Mouse (Mus musculus): Measurements from ENCODE around the gene Pphln1. TPM values are rescaled to one million over a fixed set of nuclear protein-coding genes. Genes with fewer than 3 reads are reported as not detected.

Gene Pphln1
- polyA plus RNA-seq, 1 experiment from 2014 or later = 22.3 TPM

DNA sequence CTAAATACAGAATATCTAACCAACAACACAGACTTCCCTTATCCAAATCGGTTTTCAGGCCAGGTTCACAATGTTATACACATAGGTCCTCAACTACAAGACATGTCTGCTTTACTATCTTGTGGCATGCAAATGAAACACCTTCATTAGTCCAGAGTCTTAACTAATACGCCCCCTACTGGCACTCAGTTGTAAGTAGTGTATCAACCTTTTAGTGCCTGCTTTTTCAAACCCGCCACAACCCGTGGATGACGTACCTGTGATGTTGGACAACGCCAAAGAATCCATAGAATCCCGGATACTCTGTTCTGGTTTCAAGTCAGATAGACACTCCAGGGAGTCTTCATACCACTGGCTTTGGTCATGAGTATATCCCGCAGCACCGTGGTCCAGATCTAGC lies 104.6 kb downstream of the Pphln1 start:
- Histone ChIP-seq H3K27me3 (replicated peaks; ENCODE audit: insufficient read depth, low read length) (no peaks in the 10 kb centered on the region), H3K4me3 (ENCODE audit: low read depth, low read length) (no peak overlapping the region), H3K9ac (replicated peaks; ENCODE audit: low read depth) (no peak overlapping the region), H3K27ac (ENCODE audit: low read length) (no peak overlapping the region), H3K4me1 (ENCODE audit: insufficient read depth, low read depth, low read length) (no peaks in the 10 kb centered on the region), H3K9me3 (ENCODE audit: low read length) (no peaks in the 10 kb centered on the region), H3K4me2 (replicated peaks; ENCODE audit: low read depth, low read length) (no peak overlapping the region), H3K36me3 (ENCODE audit: insufficient read depth, low read length) (peaks cover 56% of the 10 kb centered on the region)
- WGBS = 91% methylated on average over 9 of the region's 9 CpGs
- DNase-seq (ENCODE audit: low spot score) (no peak), ATAC-seq (no peak)
- TF ChIP-seq CTCF (IDR thresholded peaks at IDR 0.05) (peak; percentile 49), EP300 (IDR thresholded peaks at IDR 0.05) (no peak)

DNA sequence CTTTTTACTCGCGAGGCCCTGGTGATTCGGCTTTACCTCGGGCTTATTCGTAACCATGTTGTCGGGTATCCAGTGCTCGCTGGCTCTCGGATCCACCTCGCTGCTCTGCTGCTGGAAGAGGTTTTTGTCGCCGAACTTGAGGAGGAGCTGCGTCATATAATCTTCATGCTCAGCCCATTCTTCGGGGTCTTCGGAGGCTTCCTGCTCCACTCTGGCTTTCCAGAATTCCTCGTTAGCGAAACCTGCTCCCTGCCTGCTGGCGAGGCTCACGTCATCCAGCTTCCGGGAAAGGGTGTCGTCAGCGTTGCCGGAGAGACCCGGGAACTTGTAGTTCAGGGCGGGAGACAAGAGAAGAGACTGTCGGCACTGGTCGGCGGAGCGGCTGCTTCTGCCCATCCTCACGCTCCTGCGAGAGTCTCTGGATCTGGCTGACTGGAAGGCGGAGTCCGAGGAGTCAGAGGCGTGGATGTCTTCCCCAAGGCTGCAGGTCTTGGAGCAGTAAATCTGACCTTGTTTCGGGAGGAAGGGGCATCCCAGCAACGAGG lies 105.1 kb downstream of the Pphln1 start:
- H3K27ac ChIP-seq (ENCODE audit: low read length) = no peak overlapping the region
- peaks cover 55% of the 10 kb centered on the region for H3K36me3 ChIP-seq (ENCODE audit: insufficient read depth, low read length)
- H3K27me3 ChIP-seq (replicated peaks; ENCODE audit: insufficient read depth, low read length) = no peaks in the 10 kb centered on the region
- TF ChIP-seq CTCF (IDR thresholded peaks at IDR 0.05) (no peak), EP300 (IDR thresholded peaks at IDR 0.05) (no peak)
- H3K9ac ChIP-seq (replicated peaks; ENCODE audit: low read depth) = no peak overlapping the region
- WGBS = 95% methylated on average over 35 of the region's 35 CpGs
- H3K9me3 ChIP-seq (ENCODE audit: low read length) = no peaks in the 10 kb centered on the region
- H3K4me1 ChIP-seq (ENCODE audit: insufficient read depth, low read depth, low read length) = no peaks in the 10 kb centered on the region
- no peak for ATAC-seq
- H3K4me2 ChIP-seq (replicated peaks; ENCODE audit: low read depth, low read length) = no peak overlapping the region
- DNase-seq (ENCODE audit: low spot score) = no peak
- no peak overlapping the region for H3K4me3 ChIP-seq (ENCODE audit: low read depth, low read length)

DNA sequence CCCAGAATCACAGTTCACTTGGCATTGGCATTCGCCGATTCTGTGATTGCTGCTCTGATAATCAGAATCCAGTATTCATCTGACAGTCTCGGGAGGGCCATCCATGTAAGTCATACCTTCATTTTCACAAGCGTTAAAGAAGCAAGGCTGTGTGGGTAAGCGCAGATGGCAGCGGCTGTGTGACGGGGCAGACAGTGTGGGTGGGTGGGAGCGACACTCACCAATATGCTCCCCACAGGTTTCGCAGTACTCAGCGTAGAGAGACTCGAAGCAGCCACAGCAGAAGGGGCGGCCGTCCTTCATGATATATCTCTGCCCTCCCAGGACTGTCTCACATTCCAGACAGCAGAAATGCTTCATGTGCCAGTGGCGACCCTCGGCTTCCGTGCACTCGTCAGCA lies 106.7 kb downstream of the Pphln1 start:
- no peak overlapping the region for H3K4me2 ChIP-seq (replicated peaks; ENCODE audit: low read depth, low read length)
- H3K36me3 ChIP-seq (ENCODE audit: insufficient read depth, low read length) = peaks cover 60% of the 10 kb centered on the region
- no peak overlapping the region for H3K27ac ChIP-seq (ENCODE audit: low read length)
- no peaks in the 10 kb centered on the region for H3K9me3 ChIP-seq (ENCODE audit: low read length)
- ATAC-seq (no peak), DNase-seq (ENCODE audit: low spot score) (no peak)
- no peaks in the 10 kb centered on the region for H3K4me1 ChIP-seq (ENCODE audit: insufficient read depth, low read depth, low read length)
- TF ChIP-seq CTCF (IDR thresholded peaks at IDR 0.05) (no peak), EP300 (IDR thresholded peaks at IDR 0.05) (no peak)
- H3K4me3 ChIP-seq (ENCODE audit: low read depth, low read length) = no peak overlapping the region
- WGBS = 91% methylated on average over 17 of the region's 17 CpGs
- H3K27me3 ChIP-seq (replicated peaks; ENCODE audit: insufficient read depth, low read length) = no peaks in the 10 kb centered on the region
- H3K9ac ChIP-seq (replicated peaks; ENCODE audit: low read depth) = no peak overlapping the region

DNA sequence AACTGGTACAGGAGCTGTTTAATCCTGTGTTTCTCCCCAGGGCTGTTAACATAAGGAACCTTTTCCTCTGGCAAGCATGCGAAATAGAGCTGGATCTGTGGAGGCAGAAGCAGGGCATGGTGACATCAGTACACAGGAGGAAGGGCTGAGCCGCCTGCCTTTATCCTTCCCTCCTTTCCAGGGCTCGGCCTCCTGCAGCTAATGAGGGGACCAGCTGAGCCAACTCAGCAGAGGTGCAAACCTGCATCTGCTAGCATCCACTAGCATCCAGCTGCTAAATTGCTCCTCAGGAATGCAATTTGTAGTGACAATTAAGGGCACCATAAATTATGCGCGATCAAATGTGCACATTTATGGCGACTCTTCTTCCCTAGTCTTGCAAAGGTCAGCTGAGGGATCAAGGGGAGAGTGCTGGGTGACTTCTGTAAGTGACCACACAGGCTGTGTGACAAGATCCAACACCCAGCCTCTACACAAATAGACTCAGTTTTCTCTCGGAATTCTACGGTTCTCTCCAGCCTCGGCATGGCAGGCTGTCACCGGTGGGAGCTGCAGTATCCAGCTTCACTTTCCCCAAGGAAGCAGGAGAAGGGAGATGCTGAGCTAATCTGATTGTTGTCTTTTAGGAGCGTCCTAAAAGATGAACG lies 112.7 kb downstream of the Pphln1 start:
- DNase-seq (ENCODE audit: low spot score) = no peak
- Histone ChIP-seq H3K4me3 (ENCODE audit: low read depth, low read length) (no peak overlapping the region), H3K27ac (ENCODE audit: low read length) (no peak overlapping the region), H3K4me1 (ENCODE audit: insufficient read depth, low read depth, low read length) (0 out of 2 replicates have a peak, but pooled peaks cover 7% of the 10 kb centered on the region), H3K4me2 (replicated peaks; ENCODE audit: low read depth, low read length) (no peak overlapping the region), H3K27me3 (replicated peaks; ENCODE audit: insufficient read depth, low read length) (no peaks in the 10 kb centered on the region), H3K9ac (replicated peaks; ENCODE audit: low read depth) (no peak overlapping the region), H3K9me3 (ENCODE audit: low read length) (no peaks in the 10 kb centered on the region), H3K36me3 (ENCODE audit: insufficient read depth, low read length) (peaks cover 20% of the 10 kb centered on the region)
- 62% methylated on average over 12 of the region's 12 CpGs for WGBS
- no peak for ATAC-seq
- TF ChIP-seq CTCF (IDR thresholded peaks at IDR 0.05) (no peak), EP300 (IDR thresholded peaks at IDR 0.05) (no peak)

DNA sequence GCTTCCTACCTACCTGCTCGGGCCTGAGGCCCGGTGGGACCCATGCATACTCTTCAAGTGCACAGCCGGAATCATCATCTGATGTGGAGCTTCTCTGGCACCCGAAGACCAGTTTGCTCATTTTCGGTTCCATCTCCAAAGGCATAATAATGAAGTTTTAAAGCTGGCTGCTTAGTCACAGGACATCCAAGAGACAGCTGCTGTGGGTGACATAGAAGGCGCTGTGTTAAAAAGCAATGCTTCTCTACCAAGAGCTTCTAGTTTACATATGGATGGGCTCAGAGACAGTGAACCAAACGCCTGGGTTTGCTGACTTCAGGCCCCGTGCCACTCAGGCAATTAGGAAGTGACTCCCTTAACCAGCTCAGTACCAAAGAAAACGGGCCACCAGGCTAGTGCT lies 114.3 kb downstream of the Pphln1 start:
- Histone ChIP-seq H3K27me3 (replicated peaks; ENCODE audit: insufficient read depth, low read length) (no peaks in the 10 kb centered on the region), H3K36me3 (ENCODE audit: insufficient read depth, low read length) (peaks cover 12% of the 10 kb centered on the region; the same call in 1 of the 2 replicates), H3K9me3 (ENCODE audit: low read length) (no peaks in the 10 kb centered on the region), H3K4me1 (ENCODE audit: insufficient read depth, low read depth, low read length) (peaks cover 12% of the 10 kb centered on the region; the same call in 1 of the 2 replicates), H3K9ac (replicated peaks; ENCODE audit: low read depth) (no peak overlapping the region), H3K4me2 (replicated peaks; ENCODE audit: low read depth, low read length) (no peak overlapping the region), H3K4me3 (ENCODE audit: low read depth, low read length) (no peak overlapping the region), H3K27ac (ENCODE audit: low read length) (no peak overlapping the region)
- no peak for TF ChIP-seq CTCF (IDR thresholded peaks at IDR 0.05)
- no peak for TF ChIP-seq EP300 (IDR thresholded peaks at IDR 0.05)
- WGBS = 45% methylated on average over 9 of the region's 9 CpGs
- DNase-seq (ENCODE audit: low spot score) (peak; percentile 37), ATAC-seq (no peak)

DNA sequence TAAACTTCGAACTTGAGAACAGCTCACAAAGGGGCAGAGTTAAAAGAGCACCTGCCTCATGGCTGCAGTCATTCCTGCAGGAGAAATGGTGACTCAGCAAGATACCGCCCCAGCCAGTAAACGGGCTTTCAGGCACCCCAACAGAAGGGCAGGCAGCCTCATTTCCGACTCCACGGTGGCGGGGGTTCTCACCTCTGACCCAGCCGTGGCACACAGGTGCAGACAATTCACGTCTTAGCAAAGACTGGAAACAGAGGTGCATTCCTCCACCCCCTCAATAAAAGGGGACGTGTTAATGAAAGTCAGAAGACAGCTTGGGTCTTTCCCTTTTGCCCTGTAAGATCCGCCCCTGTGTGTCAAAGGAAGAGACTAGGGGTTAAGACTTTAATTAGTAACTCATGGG lies 115.8 kb downstream of the Pphln1 start:
- TF ChIP-seq CTCF (IDR thresholded peaks at IDR 0.05) (no peak), EP300 (IDR thresholded peaks at IDR 0.05) (no peak)
- no peak overlapping the region for H3K4me3 ChIP-seq (ENCODE audit: low read depth, low read length)
- H3K9me3 ChIP-seq (ENCODE audit: low read length) = no peaks in the 10 kb centered on the region
- ATAC-seq (no peak), DNase-seq (ENCODE audit: low spot score) (peak; percentile 35)
- WGBS = 19% methylated on average over 10 of the region's 10 CpGs
- no peak overlapping the region for H3K27ac ChIP-seq (ENCODE audit: low read length)
- H3K4me1 ChIP-seq (ENCODE audit: insufficient read depth, low read depth, low read length) = peaks cover 15% of the 10 kb centered on the region; the same call in 1 of the 2 replicates
- 0 out of 2 replicates have a peak, but pooled peaks cover 3% of the 10 kb centered on the region for H3K36me3 ChIP-seq (ENCODE audit: insufficient read depth, low read length)
- no peak overlapping the region for H3K9ac ChIP-seq (replicated peaks; ENCODE audit: low read depth)
- no peaks in the 10 kb centered on the region for H3K27me3 ChIP-seq (replicated peaks; ENCODE audit: insufficient read depth, low read length)
- 0 out of 2 replicates have a peak overlapping the region, but pooled peaks have one; percentile 0 for H3K4me2 ChIP-seq (replicated peaks; ENCODE audit: low read depth, low read length)
